In the genomic region with DNA sequence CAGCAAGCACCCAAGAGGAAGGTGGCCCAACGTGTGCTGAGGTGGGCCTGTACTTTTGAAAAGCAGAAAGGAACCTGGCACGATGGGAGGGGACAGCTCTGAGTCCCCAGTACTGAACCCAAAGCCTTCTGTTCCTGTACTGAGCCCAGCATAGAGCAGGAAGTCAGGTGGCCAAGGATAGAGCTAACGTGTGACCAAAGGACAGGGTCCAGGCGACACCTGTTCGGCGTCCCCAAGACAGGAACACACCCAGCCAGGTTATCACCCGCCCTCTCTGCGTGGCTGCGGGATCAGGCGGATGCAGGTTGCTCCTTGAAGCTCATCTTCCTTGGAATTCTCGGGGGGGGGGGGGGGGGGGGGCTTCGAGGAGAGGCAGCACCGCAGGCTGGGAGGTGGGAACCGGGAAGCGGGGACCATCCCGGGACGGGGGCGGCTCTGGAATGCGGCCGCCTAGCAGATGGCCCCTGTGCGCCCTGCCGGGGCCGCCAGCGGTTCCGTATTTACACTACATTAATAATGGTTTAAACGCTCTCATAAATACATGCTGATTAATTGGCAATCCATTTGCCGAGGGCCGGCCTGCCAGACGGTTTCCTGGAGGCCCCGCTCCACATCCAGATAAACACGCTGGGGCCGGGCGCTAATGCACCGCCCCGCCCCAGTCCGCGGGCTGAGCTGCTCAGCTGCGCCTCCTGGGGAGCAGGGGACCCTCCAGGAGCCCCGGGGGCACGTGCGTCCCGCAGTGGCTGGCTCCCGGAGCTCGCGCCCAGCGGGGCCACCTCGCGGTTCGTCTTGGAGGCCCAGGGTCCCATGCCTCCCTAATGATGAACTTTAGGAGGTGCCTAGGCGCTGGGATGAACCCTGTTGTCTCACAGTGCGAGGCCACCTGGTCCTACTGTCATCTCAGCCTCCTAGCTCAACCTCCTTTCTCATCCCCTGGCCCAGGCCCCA, we compare ENCODE assay signal across 7 mouse cellular contexts.
DNase-seq lines count a peak whose midpoint lies in the region; ATAC-seq and TF ChIP-seq lines count a peak whose summit lies in the region.

No protein-coding gene starts in this region.

- 2% methylated on average over 44 of the region's 51 CpGs for WGBS in hindbrain, embryonic 16.5 days

- H3K4me2 ChIP-seq in hindbrain, embryonic 16.5 days (ENCODE audit: low read length): peak overlapping the region; percentile 71

- DNase-seq in testis, postnatal 14 days (ENCODE audit: low spot score): no peak
- peak; percentile 57 to 80 for DNase-seq in lung, postnatal 4 days
- peak; percentile 57 for DNase-seq in thymus, postnatal 4 days
- DNase-seq in cerebellum, adult 9-10 months: no peak

- peak overlapping the region; percentile 14 for H3K4me3 ChIP-seq in testis, adult 2 months (ENCODE audit: control insufficient read depth, low read depth, low read length)
- H3K4me3 ChIP-seq in hindbrain, embryonic 16.5 days (ENCODE audit: low read length): peak overlapping the region; percentile 36

- peak; percentile 49 for ATAC-seq in erythroid progenitor cell, adult 5-6 weeks (replicated peaks; ENCODE audit: low FRiP score, poor library complexity, severe bottlenecking)
- ATAC-seq in hindbrain, embryonic 16.5 days: peak; percentile 43; the same call in 1 of the 2 replicates

- H3K4me1 ChIP-seq in testis, adult 2 months (ENCODE audit: control insufficient read depth, insufficient read depth, low read length): peaks cover 16% of the 10 kb centered on the region
- peaks cover 11% of the 10 kb centered on the region for H3K4me1 ChIP-seq in hindbrain, embryonic 16.5 days (ENCODE audit: control insufficient read depth, insufficient read depth, low read depth, low read length)

- no peak for TF ChIP-seq POLR2A in testis, adult 2 months (IDR thresholded peaks at IDR 0.05; ENCODE audit: control insufficient read depth, low read depth, low read length)

- no peaks in the 10 kb centered on the region for H3K36me3 ChIP-seq in testis, adult 2 months (ENCODE audit: control insufficient read depth, insufficient read depth, low read length)
- H3K36me3 ChIP-seq in hindbrain, embryonic 16.5 days (ENCODE audit: control insufficient read depth, insufficient read depth, low read length): no peaks in the 10 kb centered on the region

- no peaks in the 10 kb centered on the region; the same call in 1 of the 2 replicates for H3K27me3 ChIP-seq in testis, adult 2 months (ENCODE audit: control insufficient read depth, insufficient read depth, low read length)
- peaks cover 30% of the 10 kb centered on the region for H3K27me3 ChIP-seq in hindbrain, embryonic 16.5 days (replicated peaks; ENCODE audit: control insufficient read depth, insufficient read depth, low read length)

- H3K9me3 ChIP-seq in hindbrain, embryonic 16.5 days (ENCODE audit: control insufficient read depth, low read length): no peaks in the 10 kb centered on the region

- H3K27ac ChIP-seq in testis, adult 2 months (ENCODE audit: control insufficient read depth, insufficient read depth, low read depth, low read length): no peak overlapping the region
- H3K27ac ChIP-seq in hindbrain, embryonic 16.5 days (ENCODE audit: low read depth, low read length): no peak overlapping the region

- peak overlapping the region; percentile 52 for H3K9ac ChIP-seq in hindbrain, embryonic 16.5 days (ENCODE audit: low read depth, low read length)

- TF ChIP-seq CTCF in testis, adult 2 months (IDR thresholded peaks at IDR 0.05; ENCODE audit: control insufficient read depth, insufficient read depth, insufficient replicate concordance, low read depth, low read length): no peak

Comparison
In these comparisons a context has a peak if more than half of its experiments do, and no peak if none do; other contexts are left out.
1. DNase-seq: peak in lung, postnatal 4 days (2 of 2) and thymus, postnatal 4 days (single experiment); none in testis, postnatal 14 days (single experiment) and cerebellum, adult 9-10 months (single experiment).